Mouse (Mus musculus) forebrain, embryonic 16.5 days (tissue): ENCODE measurements around the gene Rad51b. TPM values are rescaled to one million over a fixed set of nuclear protein-coding genes. Genes with fewer than 3 reads are reported as not detected.

ENCODE experiments used
- ATAC-seq: fragments of 200-750 bp; cut with Nextera tagmentation; 2 replicates; pipeline ENCODE4 v1.8.0; 2017; ENCODE audit warnings: mild to moderate bottlenecking, moderate library complexity
- H3K27ac ChIP-seq: fragments of 300-500 bp; sonication (generic); 2 replicates; pipeline ENCODE4 v1.5.1; 2014; ENCODE audit warnings: low read length, control low read depth
- H3K27me3 ChIP-seq: fragments of 300-500 bp; sonication (generic); replicated peaks from 2 replicates; pipeline ENCODE4 v1.6.1; 2014; ENCODE audit warnings: low read length; ENCODE audit not compliant: control insufficient read depth, insufficient read depth
- H3K36me3 ChIP-seq: fragments of 300-500 bp; sonication (generic); 2 replicates; pipeline ENCODE4 v1.6.1; 2014; ENCODE audit not compliant: control insufficient read depth, insufficient read depth
- H3K4me1 ChIP-seq: fragments of 300-500 bp; sonication (generic); replicated peaks from 2 replicates; pipeline ENCODE4 v1.6.1; 2014; ENCODE audit warnings: low read length; ENCODE audit not compliant: control insufficient read depth, insufficient read depth
- H3K4me2 ChIP-seq: fragments of 300-500 bp; sonication (generic); 2 replicates; pipeline ENCODE4 v1.6.1; 2014; ENCODE audit warnings: mild to moderate bottlenecking, low read length, control low read depth
- H3K4me3 ChIP-seq: fragments of 300-500 bp; sonication (generic); replicated peaks from 2 replicates; pipeline ENCODE4 v1.5.1; 2014; ENCODE audit warnings: mild to moderate bottlenecking, low read length, control low read depth
- H3K9ac ChIP-seq: fragments of 300-500 bp; sonication (generic); replicated peaks from 2 replicates; pipeline ENCODE4 v1.6.1; 2014; ENCODE audit warnings: low read depth, low read length, control low read depth
- H3K9me3 ChIP-seq: fragments of 300-500 bp; sonication (generic); 2 replicates; pipeline ENCODE4 v1.6.1; 2016; ENCODE audit warnings: low read length; ENCODE audit not compliant: control insufficient read depth
- WGBS: fragments of 180-500 bp; shearing (Covaris S2); extraction: QIAGEN DNeasy Blood & Tissue Kit; methylation state at CpG from one replicate; pipeline ENCODE4 v1.1.7; 2014; 5-methylcytosine and 5-hydroxymethylcytosine counted together
- polyA plus RNA-seq: library from polyadenylated mRNA; unstranded; fragments of >200 nt; fragmentation: Nextera tagmentation; extraction: Ambion mirVana; gene quantifications from 2 replicates; pipeline ENCODE4 v1.2.1, GENCODE M21; 2015

The Rad51b gene
- polyA plus RNA-seq, 1 experiment from 2014 or later, result 2.6 TPM

GRCm38 (mm10) chr12:79859354-79860247 is 562.5 kb downstream of the Rad51b start:
- no peaks in the 10 kb centered on the region for H3K27me3 ChIP-seq
- H3K27ac ChIP-seq, result no peak overlapping the region
- WGBS, result 10% methylated on average over 14 of the region's 14 CpGs
- no peak overlapping the region for H3K9ac ChIP-seq
- H3K4me2 ChIP-seq, result no peak overlapping the region
- no peak overlapping the region for H3K4me3 ChIP-seq
- H3K36me3 ChIP-seq, result no peaks in the 10 kb centered on the region
- ATAC-seq, result no peak
- no peaks in the 10 kb centered on the region for H3K9me3 ChIP-seq
- H3K4me1 ChIP-seq, result no peaks in the 10 kb centered on the region

GRCm38 (mm10) chr12:79860248-79860555 is 563.1 kb downstream of the Rad51b start:
- 62% methylated on average over 2 of the region's 2 CpGs for WGBS
- no peak overlapping the region for H3K9ac ChIP-seq
- no peaks in the 10 kb centered on the region for H3K4me1 ChIP-seq
- no peak overlapping the region for H3K4me3 ChIP-seq
- no peaks in the 10 kb centered on the region for H3K27me3 ChIP-seq
- ATAC-seq, result no peak
- no peak overlapping the region for H3K27ac ChIP-seq
- no peaks in the 10 kb centered on the region for H3K9me3 ChIP-seq
- H3K36me3 ChIP-seq, result no peaks in the 10 kb centered on the region
- no peak overlapping the region for H3K4me2 ChIP-seq

Other genes starting within 250 kb of the Rad51b start
- gene Pigh, start 207.6 kb upstream of the Rad51b start, polyA plus RNA-seq, result 21.2 and 21.6 TPM in 2 replicates
- 13.2 and 17.6 TPM in 2 replicates for gene Arg2, start 166.5 kb upstream of the Rad51b start, polyA plus RNA-seq
- 190 and 191 TPM in 2 replicates for gene Vti1b, start 124.6 kb upstream of the Rad51b start, polyA plus RNA-seq
- 38.1 and 40.0 TPM in 2 replicates for gene Rdh11, start 105.0 kb upstream of the Rad51b start, polyA plus RNA-seq
- 0.77 and 1.4 TPM in 2 replicates for gene Rdh12, start 88.4 kb upstream of the Rad51b start, polyA plus RNA-seq
- 11.5 and 14.8 TPM in 2 replicates for gene Zfyve26, start 978 bp upstream of the Rad51b start, polyA plus RNA-seq